Mouse (Mus musculus): ENCODE results near the gene Sspo.

DNA sequence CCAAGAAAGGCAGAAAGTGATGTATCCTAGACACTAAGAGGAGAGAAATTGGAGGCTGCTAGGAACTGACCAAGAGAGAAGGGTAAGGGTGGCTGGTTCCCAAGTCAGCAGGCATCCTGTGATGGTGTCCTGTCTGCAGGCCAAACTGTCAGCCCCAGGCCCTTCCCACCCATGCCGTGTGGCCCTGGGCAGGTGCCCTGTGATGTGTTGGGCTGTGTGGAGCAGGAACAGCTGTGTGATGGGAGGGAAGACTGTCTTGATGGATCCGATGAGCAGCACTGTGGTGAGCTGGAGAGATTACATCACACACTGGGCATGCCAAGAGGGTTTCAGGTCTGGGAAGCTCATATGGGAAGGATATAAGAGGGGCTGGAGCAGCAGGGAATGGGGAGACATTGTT is 22.7 kb downstream of the Sspo start:
- TF ChIP-seq CTCF (IDR thresholded peaks at IDR 0.05; ENCODE audit: low read depth), result no peak
- no peak for TF ChIP-seq EP300 (optimal IDR thresholded peaks at IDR 0.05)

Data from stomach, postnatal 0 days (tissue).